In genomic region chr4:126202303-126203181, GRCm38 (mm10) we compare ENCODE assay signal across 8 mouse cellular contexts. TPM values are rescaled to one million over a fixed set of nuclear protein-coding genes. Genes with fewer than 3 reads are reported as not detected.
A peak's percentile ranks its signal among the peaks of the same experiment; 100 is the strongest.
DNase-seq lines count a peak whose midpoint lies in the region; ATAC-seq and TF ChIP-seq lines count a peak whose summit lies in the region.

Thrap3 (minus strand) TSS chr4:126202760.

- intact Hi-C loops in heart, postnatal 25 days (cut with DNase I), result no loop called here

- H3K27me3 ChIP-seq in forebrain, embryonic 15.5 days, result no peaks in the 10 kb centered on the region

- peak within 1 kb of the TSS; percentile 96 for H3K27ac ChIP-seq in ES-E14 (ENCODE audit: insufficient read depth, low read depth, low read length, poor library complexity, severe bottlenecking)
- peak within 1 kb of the TSS; percentile 95 for H3K27ac ChIP-seq in forebrain, embryonic 15.5 days (replicated peaks)

- H3K9me3 ChIP-seq in ES-E14 (ENCODE audit: control insufficient read depth, insufficient read depth, low read depth, low read length), result no peaks in the 10 kb centered on the region
- H3K9me3 ChIP-seq in forebrain, embryonic 15.5 days, result no peaks in the 10 kb centered on the region

- peaks cover 5% of the 10 kb centered on the region; the same call in 1 of the 2 replicates for H3K36me3 ChIP-seq in ES-E14 (ENCODE audit: control insufficient read depth, insufficient read depth, low read length, poor library complexity, severe bottlenecking)
- no peaks in the 10 kb centered on the region for H3K36me3 ChIP-seq in forebrain, embryonic 15.5 days

- peak within 1 kb of the TSS; percentile 98 for H3K9ac ChIP-seq in ES-E14 (ENCODE audit: insufficient read depth, low read depth, low read length, poor library complexity, severe bottlenecking)
- peak within 1 kb of the TSS; percentile 86 for H3K9ac ChIP-seq in forebrain, embryonic 15.5 days (replicated peaks)

- H3K4me2 ChIP-seq in forebrain, embryonic 15.5 days (replicated peaks), result peak within 1 kb of the TSS; percentile 54

- peaks cover 11 to 20% of the 10 kb centered on the region in 2 experiments for H3K4me1 ChIP-seq in ES-E14 (ENCODE audit: control insufficient read depth in 2 of 2, insufficient read depth in 2 of 2, low read length in 2 of 2, poor library complexity in 1 of 2)
- H3K4me1 ChIP-seq in forebrain, embryonic 15.5 days, result peaks cover 45% of the 10 kb centered on the region
- H3K4me1 ChIP-seq in lung, adult 2 months (ENCODE audit: control insufficient read depth, insufficient read depth, low read length), result peaks cover 18% of the 10 kb centered on the region

- WGBS in forebrain, embryonic 15.5 days, result under 1% methylated on average over 68 of the region's 75 CpGs
- under 1% methylated on average over 75 of the region's 75 CpGs for WGBS in lung, adult 2 months

- in situ Hi-C loops in ES-E14 (cut with MboI; ENCODE audit: low sequenced_read_pairs in 2 of 2, unreplicated experiment in 2 of 2), result no loop called here

- peak; percentile 94 for DNase-seq in ES-E14 (ENCODE audit: low read depth, low spot score)
- DNase-seq in cerebellum, adult 11-12 months, result peak; percentile 99
- DNase-seq in heart, postnatal 25 days (ENCODE audit: low spot score), result peak; percentile 99
- peak; percentile 98 to 99 for DNase-seq in layer of hippocampus, adult 18-20 months (ENCODE audit: low spot score in 2 of 2)
- DNase-seq in lung, adult 2 months, result peak; percentile 97
- DNase-seq in thymus, adult 18-20 months, result peak; percentile 97 to 98

- TF ChIP-seq POLR2A in lung, adult 2 months (IDR thresholded peaks at IDR 0.05; ENCODE audit: borderline replicate concordance, extremely low read depth, low read depth, low read length), result peak; percentile 91; the same call in 1 of the 2 replicates

- H3K4me3 ChIP-seq in ES-E14 (ENCODE audit: insufficient read depth in 1 of 2, low read depth in 1 of 2, low read length in 2 of 2, poor library complexity in 1 of 2, severe bottlenecking in 1 of 2), result peak within 1 kb of the TSS; percentile 91 to 94
- peak within 1 kb of the TSS; percentile 94 for H3K4me3 ChIP-seq in forebrain, embryonic 15.5 days
- H3K4me3 ChIP-seq in lung, adult 2 months (replicated peaks; ENCODE audit: extremely low read depth, low read depth, low read length), result peak within 1 kb of the TSS; percentile 92

- ATAC-seq in forebrain, embryonic 15.5 days (replicated peaks), result peak; percentile 99
- ATAC-seq in neutrophil, adult 5-6 weeks (ENCODE audit: extremely low read depth, insufficient number of reproducible peaks, low FRiP score, poor library complexity, severe bottlenecking), result peak; percentile 86

- no peak for TF ChIP-seq CTCF in lung, adult 2 months (IDR thresholded peaks at IDR 0.05; ENCODE audit: insufficient read depth, low read length)

TF ChIP-seq in ES-E14, 5 proteins besides CTCF, POLR2A, EP300 and RAD21:
- no peak for TF ChIP-seq CHD2 (IDR thresholded peaks at IDR 0.05; ENCODE audit: low read depth, low read length)
- no peak for TF ChIP-seq ZC3H11A (IDR thresholded peaks at IDR 0.05; ENCODE audit: borderline replicate concordance, low read depth, low read length)
- TF ChIP-seq HCFC1 (IDR thresholded peaks at IDR 0.05; ENCODE audit: borderline replicate concordance, insufficient read depth, low read length), result peak; percentile 97
- no peak for TF ChIP-seq ZNF384 (IDR thresholded peaks at IDR 0.05; ENCODE audit: low read depth, low read length)
TF ChIP-seq in ES-E14: peak in this region for 1.

RNA-seq across cellular contexts. Expression of gene Thrap3, which starts in this region (rescaled TPM):
- 202 and 211 TPM in 2 replicates for total RNA-seq in ES-E14 (2012; rRNA removed)
- 179 and 185 TPM in 2 replicates for polyA plus RNA-seq in forebrain, embryonic 15.5 days (2015; fragmentation: Nextera tagmentation; extraction: Ambion mirVana)
- 100 to 1,000 TPM; 108 to 111 TPM for total RNA-seq in heart, postnatal 25 days (2021)
- 100 to 1,000 TPM; 136 to 145 TPM for total RNA-seq in layer of hippocampus, adult 18-20 months (2021)
- 40.0 and 62.8 TPM in 2 replicates for polyA plus RNA-seq in lung, adult 2 months (2012; rRNA removed)
- total RNA-seq in neutrophil, adult 5-6 weeks (2017), result 378 and 401 TPM in 2 replicates

Comparison
In these comparisons a context has a peak if more than half of its experiments do, and no peak if none do; other contexts are left out.
1. Peak in every context shown above with its lines: DNase-seq, ATAC-seq, H3K4me3 ChIP-seq and H3K27ac ChIP-seq.